8 mouse cellular contexts compared by ENCODE assay signal in the genomic region with DNA sequence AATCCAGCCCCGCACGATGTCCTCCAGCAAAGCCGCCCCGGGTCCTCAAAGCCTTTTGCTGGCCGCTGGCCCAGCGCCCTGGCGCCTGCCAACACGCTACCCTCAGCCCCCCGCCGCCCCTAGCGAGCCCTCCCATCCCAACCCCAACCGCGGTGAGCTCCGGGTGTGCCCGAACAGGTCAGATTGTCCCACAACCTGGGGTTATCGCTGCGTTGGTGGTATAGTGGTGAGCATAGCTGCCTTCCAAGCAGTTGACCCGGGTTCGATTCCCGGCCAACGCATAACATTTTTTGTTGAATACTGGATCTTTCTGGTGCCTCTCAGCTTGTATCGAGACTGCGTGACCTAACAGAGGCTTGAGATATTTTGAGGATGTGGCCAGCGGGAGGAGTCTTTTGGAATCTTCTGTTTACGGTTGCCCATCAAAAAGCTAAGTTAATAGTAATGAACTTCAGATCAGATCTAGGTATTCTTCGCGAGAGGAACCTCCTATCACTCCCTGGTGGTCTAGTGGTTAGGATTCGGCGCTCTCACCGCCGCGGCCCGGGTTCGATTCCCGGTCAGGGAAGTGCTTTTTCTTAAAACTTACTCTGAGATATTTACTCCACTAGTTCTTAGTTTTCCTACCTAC. TPM values are rescaled to one million over a fixed set of nuclear protein-coding genes. Genes with fewer than 3 reads are reported as not detected.
DNase-seq lines count a peak whose midpoint lies in the region; ATAC-seq lines count a peak whose summit lies in the region.

No protein-coding gene starts in this region.

- H3K4me3 ChIP-seq in heart, embryonic 14.5 days (ENCODE audit: control insufficient read depth in 1 of 2, insufficient read depth in 1 of 2, low read depth in 1 of 2, low read length in 2 of 2): peak overlapping the region; percentile 60 to 73
- H3K4me3 ChIP-seq in liver, embryonic 12.5 days: peak overlapping the region; percentile 75

- peak; percentile 63 for ATAC-seq in CD4-positive, CD25-positive, alpha-beta regulatory T cell, adult 4 months
- peak; percentile 87 for ATAC-seq in heart, embryonic 14.5 days (ENCODE audit: insufficient number of reproducible peaks, insufficient read depth, low FRiP score, low read depth)
- peak; percentile 85 for ATAC-seq in liver, embryonic 12.5 days

- H3K27me3 ChIP-seq in heart, embryonic 14.5 days (ENCODE audit: control insufficient read depth, insufficient read depth, low read length): no peaks in the 10 kb centered on the region
- no peaks in the 10 kb centered on the region for H3K27me3 ChIP-seq in liver, embryonic 12.5 days (replicated peaks)
- H3K27me3 ChIP-seq in splenic B cell, adult 2 months (ENCODE audit: control insufficient read depth, insufficient read depth, low read length, poor library complexity, severe bottlenecking): no peaks in the 10 kb centered on the region

- WGBS in heart, embryonic 14.5 days: under 1% methylated on average over 35 of the region's 35 CpGs
- WGBS in liver, embryonic 12.5 days (ENCODE audit: insufficient replicate concordance): 0% methylated on average over 35 of the region's 35 CpGs

- H3K4me1 ChIP-seq in heart, embryonic 14.5 days (ENCODE audit: control insufficient read depth in 2 of 2, insufficient read depth in 2 of 2, low read length in 2 of 2): peaks cover 0 to 4% of the 10 kb centered on the region in 2 experiments; a peak in 1 of 4 replicates
- peaks cover 38% of the 10 kb centered on the region for H3K4me1 ChIP-seq in liver, embryonic 12.5 days

- H3K9me3 ChIP-seq in heart, embryonic 14.5 days (ENCODE audit: control insufficient read depth, low read length): no peaks in the 10 kb centered on the region
- H3K9me3 ChIP-seq in liver, embryonic 12.5 days (replicated peaks): no peaks in the 10 kb centered on the region

- H3K27ac ChIP-seq in heart, embryonic 14.5 days (replicated peaks in 1 of 2; ENCODE audit: control insufficient read depth in 1 of 2, insufficient read depth in 1 of 2, low read depth in 2 of 2, low read length in 2 of 2): peak overlapping the region in 1 of 2 experiments; percentile 75; a peak in 3 of 4 replicates
- peak overlapping the region; percentile 85 for H3K27ac ChIP-seq in liver, embryonic 12.5 days

- peak; percentile 69 for DNase-seq in c-Kit-negative CD71-positive TER-119-positive erythroid progenitor cells, embryonic 14.5 days (ENCODE audit: low read depth, low spot score)
- DNase-seq in fibroblast of lung, adult 2 months (ENCODE audit: low read depth): peak; percentile 86
- DNase-seq in kidney, postnatal 10 days: peak; percentile 88
- peak; percentile 91 for DNase-seq in naive thymus-derived CD4-positive, alpha-beta T cell, adult 2 months (ENCODE audit: low read depth)
- peak; percentile 88 for DNase-seq in splenic B cell, adult 2 months (ENCODE audit: low read depth, low spot score)

- H3K4me2 ChIP-seq in heart, embryonic 14.5 days (ENCODE audit: low read length): peak overlapping the region; percentile 74
- peak overlapping the region; percentile 91 for H3K4me2 ChIP-seq in liver, embryonic 12.5 days

- H3K36me3 ChIP-seq in heart, embryonic 14.5 days (ENCODE audit: control insufficient read depth, insufficient read depth, low read length): no peaks in the 10 kb centered on the region
- H3K36me3 ChIP-seq in liver, embryonic 12.5 days: no peaks in the 10 kb centered on the region
- no peaks in the 10 kb centered on the region for H3K36me3 ChIP-seq in splenic B cell, adult 2 months (ENCODE audit: control insufficient read depth, insufficient read depth, low read length, poor library complexity, severe bottlenecking)

- peak overlapping the region; percentile 77 for H3K9ac ChIP-seq in heart, embryonic 14.5 days (ENCODE audit: low read length)
- H3K9ac ChIP-seq in liver, embryonic 12.5 days: peak overlapping the region; percentile 79

RNA-seq across cellular contexts. Expression of gene Cfap126, which starts 11.1 kb away (rescaled TPM):
- 1 to 10 TPM; 4.8 to 5.5 TPM for polyA plus RNA-seq in CD4-positive, CD25-positive, alpha-beta regulatory T cell, adult 4 months (2017; shearing (Covaris generic))
- 3.0 and 4.7 TPM in 2 replicates for polyA plus RNA-seq in heart, embryonic 14.5 days (2014; fragmentation: Nextera tagmentation; extraction: Ambion mirVana)
- 2.1 and 2.3 TPM in 2 replicates for polyA plus RNA-seq in liver, embryonic 12.5 days (2016; fragmentation: Nextera tagmentation; extraction: Ambion mirVana)

RNA-seq across cellular contexts. Expression of gene Fcgr3, which starts 37.9 kb away (rescaled TPM):
- polyA plus RNA-seq in CD4-positive, CD25-positive, alpha-beta regulatory T cell, adult 4 months (2017; shearing (Covaris generic)): not detected
- polyA plus RNA-seq in heart, embryonic 14.5 days (2014; fragmentation: Nextera tagmentation; extraction: Ambion mirVana): 9.7 and 9.8 TPM in 2 replicates
- polyA plus RNA-seq in liver, embryonic 12.5 days (2016; fragmentation: Nextera tagmentation; extraction: Ambion mirVana): 16.1 and 17.0 TPM in 2 replicates

RNA-seq across cellular contexts. Expression of gene Sdhc, which starts 47.7 kb away (rescaled TPM):
- 100 to 1,000 TPM; 135 to 150 TPM for polyA plus RNA-seq in CD4-positive, CD25-positive, alpha-beta regulatory T cell, adult 4 months (2017; shearing (Covaris generic))
- polyA plus RNA-seq in heart, embryonic 14.5 days (2014; fragmentation: Nextera tagmentation; extraction: Ambion mirVana): 622 and 642 TPM in 2 replicates
- polyA plus RNA-seq in liver, embryonic 12.5 days (2016; fragmentation: Nextera tagmentation; extraction: Ambion mirVana): 140 and 155 TPM in 2 replicates

RNA-seq across cellular contexts. Expression of gene Mpz, which starts 47.8 kb away (rescaled TPM):
- polyA plus RNA-seq in CD4-positive, CD25-positive, alpha-beta regulatory T cell, adult 4 months (2017; shearing (Covaris generic)): not detected
- polyA plus RNA-seq in heart, embryonic 14.5 days (2014; fragmentation: Nextera tagmentation; extraction: Ambion mirVana): not detected in 2 replicates
- 0.10 and 0.18 TPM in 2 replicates for polyA plus RNA-seq in liver, embryonic 12.5 days (2016; fragmentation: Nextera tagmentation; extraction: Ambion mirVana)
